Mouse (Mus musculus) mature B cell (primary cell): ENCODE data around the gene Npvf.

Source experiments
- in situ Hi-C: fragments of 300-500 bp; cut with MboI; formaldehyde crosslinking; loops from 2 replicates; pipeline ENCODE4 v1.14.3; 2019

Npvf gene

DNA sequence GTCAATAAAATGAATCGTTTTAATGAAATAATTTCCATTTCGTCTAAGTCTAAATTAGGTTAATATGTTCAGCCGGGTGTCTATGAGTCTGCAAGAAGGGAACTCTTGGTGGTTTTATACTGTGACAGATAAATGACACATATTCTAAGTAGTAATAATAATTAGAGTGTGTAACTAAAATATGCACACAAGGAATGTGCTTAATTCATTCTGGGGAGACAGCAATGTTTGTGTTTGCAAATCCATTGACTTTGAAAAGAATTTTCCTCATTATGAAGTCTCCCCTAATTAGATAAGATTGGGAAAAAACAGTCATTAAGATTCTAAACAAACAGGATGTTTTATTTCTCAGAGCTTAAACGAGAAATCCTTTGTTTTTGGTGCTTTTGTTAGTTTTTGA, at the start of gene Npvf:
Npvf (minus strand) TSS at position 84 of the 400 bp plus-strand sequence.
- in situ Hi-C loops, result no loop called here

DNA sequence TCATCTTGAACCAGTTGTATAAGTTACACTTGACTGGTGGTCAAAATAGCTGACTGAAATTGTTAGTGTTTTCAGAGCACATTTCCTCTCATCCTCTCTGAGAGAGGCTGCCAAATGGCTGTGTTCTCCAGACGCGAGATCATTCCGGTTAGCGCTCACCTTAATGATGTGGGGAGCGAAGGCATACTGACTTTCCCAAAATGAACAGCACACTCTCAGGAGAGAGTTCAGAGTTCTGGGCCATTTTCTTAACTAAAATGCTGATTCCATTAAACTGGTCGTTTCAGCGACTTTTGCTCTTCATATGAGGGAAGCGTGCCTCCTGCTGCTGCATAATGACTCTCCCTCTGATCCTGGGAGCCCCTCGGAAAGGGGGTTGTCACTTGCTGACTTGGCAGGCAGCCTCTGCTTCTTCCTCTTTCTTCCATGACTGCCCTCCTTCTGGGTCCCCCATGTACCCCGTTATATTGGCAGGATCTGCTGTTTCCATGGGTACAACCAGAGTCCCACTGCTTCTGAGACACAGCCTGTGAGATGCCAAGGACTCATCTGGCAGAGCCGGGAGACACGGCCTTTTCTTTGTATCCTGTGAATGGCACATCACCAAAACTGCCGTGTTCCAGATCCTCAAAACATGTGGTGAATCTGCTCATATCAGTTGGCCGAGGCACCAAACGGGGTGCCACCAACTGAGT, 35.0 kb upstream of the Npvf start:
- in situ Hi-C loops, result no loop called here

DNA sequence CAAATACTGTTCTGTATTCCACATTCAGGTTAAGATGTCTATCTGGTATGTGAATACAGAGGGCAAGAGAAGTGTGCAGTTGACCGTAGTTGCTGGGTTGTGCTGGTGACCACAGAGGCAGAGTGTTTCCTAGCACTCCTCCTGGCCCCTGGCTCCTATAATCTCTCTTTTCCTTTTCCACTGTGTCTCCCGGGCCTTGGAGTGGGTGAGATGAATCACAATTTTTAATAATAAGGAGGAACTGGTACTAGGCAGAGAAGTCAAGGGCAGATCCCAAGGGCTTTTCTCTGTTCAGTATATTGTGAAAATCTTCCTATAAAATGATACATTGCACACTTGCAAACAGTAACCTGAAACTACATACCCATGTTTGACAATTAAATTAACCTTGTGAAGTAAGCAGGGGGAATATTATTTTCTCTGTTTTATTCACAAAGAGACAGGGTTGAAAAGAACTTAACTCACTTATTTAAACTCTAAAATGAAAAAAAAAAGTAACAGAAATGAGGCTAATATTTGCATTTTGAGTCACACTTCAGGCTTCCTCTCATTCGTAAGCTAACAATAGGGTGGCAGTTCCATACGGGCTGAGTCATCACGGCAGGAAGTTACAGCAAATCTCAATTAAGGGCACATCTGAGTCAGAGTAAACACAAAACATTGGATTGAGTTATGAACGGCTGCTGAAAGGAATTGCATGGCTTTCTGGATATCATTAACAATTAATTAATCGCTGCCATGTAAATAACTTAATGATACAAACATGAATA, 30.6 kb upstream of the Npvf start:
- in situ Hi-C loops, result no loop called here

DNA sequence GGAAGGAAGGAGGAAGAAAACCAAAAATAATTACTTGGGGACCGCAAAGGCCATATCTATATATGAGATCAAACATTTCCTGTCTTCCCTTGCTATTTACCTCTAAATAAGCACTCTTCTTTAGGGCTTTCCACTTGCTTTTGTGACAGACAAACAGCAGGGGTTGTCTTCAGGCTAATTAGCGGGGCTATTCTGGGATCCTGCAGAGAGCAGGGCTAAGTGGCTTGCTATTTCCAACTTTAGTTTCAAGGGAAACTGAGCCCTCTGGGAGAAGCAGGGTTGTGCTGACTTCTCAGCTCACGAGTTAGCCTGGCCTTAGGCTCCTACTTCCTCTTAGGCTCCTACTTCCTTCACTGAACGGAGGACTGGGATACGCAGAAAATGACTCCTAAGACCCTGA, 27.3 kb upstream of the Npvf start:
- in situ Hi-C loops, result no loop called here

DNA sequence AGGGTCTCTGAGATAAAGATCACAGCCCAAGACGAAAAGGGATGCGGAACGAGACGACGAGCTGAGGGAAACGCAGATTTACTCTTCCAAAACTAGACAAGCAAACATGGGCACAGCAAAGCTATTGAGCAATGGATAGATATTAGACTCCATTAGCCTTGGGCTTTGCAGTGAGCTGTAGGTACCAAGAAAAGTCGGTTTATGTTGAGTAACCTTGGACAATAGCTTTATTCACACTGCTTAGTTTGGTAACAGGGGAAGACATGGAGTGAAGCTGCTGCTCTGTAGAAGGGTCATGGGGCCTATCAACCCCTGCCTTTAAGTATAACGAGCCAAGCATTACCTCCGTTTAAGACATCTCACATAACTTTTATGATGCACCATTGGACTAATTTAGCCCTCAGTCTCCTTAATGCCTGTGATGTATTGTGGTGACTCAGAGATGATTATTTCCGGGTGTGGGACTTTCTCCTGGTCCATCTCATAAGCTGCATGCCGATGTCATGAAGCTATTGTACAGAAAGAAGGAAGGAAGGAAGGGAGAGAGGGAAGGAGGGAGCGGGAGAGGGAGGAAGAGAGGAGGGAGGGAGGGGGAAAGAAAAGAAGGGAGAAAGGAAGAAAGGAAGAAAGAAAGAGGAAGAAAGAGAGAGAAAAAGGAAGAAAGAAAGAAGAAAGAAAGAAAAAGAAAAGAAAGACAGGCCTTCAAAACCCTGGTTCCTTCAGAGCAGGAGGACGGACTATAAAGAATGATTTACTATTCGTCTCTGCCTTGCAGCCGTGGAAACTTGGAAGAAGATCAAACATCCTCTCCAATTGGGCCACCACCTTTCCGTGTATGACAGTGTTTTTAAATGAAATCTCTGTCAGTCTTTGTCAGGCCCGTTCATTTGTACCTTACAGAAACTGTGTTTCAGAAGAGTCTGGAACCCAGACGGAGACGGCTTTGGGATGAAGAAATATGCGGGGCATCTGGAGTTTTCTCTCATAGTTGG, 26.3 kb upstream of the Npvf start:
- in situ Hi-C loops, result no loop called here

DNA sequence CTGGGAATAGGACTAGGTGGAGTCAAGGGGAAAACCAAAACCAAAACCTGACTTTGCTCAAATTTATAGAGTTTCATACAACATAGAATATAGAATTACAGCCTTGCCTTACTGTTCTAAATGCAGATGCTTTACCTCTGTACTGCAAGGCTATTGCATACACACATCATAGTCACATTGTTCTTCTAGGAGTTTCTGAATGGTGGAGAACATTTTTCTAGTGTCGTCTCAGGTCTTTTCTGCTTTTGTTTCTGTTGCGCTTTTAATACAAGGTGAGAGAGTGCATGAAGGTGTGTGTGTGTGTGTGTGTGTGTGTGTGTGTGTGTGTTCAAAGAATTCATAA, 25.2 kb upstream of the Npvf start:
- in situ Hi-C loops, result no loop called here

DNA sequence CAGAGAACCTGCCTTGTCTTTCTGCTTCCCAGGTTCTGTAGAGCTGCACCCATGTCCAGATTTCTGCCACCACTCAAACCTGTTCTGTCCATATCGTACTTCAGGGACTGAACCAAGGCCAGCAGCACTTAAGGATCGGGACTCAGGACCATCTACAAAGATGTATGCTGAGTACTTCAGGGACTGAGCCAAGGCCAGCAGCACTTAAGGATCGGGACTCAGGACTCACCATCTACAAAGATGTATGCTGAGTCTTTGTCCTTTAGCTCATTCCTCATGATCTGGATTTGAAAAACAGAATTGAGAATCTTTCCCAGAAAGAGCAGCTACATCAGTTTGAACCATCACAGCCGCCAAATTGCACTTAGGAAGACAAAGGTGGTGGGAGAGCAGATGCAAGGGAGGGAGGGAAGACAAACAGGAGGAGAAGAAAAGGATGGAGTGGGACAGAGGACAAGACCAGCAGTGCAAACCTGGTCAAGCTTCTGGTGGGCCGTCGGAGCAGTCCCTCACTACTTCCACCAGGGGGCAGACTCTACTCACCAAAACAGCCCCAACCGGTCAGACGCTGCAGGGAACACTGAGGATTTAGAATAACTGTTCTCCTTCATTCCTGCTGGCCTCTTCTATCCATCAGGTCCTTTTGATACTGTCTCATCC, 24.7 kb upstream of the Npvf start:
- in situ Hi-C loops, result no loop called here

DNA sequence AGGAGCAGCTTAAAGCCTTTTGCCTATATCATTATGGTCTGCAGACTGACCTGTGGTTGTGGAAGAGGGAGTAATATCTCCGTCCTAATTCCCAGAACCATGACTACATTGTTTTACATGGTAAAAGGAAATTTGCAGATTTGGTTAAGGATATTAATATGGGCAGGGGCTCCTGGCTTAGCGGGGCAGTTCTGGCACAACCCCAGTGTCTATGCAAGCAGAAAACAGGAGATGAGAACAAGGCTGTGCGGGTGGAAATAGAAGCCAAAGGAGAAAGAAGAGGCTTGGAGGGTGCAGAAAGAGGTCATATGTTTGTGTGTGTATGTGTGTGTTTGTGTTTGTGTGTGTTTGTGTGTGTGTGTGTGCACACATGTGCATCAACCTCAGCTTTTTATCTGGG, 17.0 kb upstream of the Npvf start:
- in situ Hi-C loops, result no loop called here

DNA sequence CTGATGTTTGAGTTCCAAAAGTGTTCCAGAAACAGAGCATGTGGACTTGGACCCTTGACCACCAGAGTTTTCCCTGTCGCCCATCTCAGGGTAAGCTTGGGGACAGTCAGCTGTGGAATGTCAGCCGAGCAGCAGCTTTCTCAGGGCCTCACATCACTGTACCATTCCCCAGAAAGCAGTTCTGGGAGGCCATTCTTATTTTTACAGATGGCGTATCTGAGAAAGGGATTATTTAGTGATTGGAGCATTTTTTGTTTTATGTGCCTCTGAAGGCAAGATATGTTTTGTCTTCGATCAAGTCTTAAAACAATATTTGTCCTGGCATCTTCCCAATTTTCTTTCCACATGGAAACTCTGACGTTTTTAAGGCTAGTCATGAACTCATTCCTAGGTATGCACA, 12.7 kb upstream of the Npvf start:
- in situ Hi-C loops, result no loop called here

DNA sequence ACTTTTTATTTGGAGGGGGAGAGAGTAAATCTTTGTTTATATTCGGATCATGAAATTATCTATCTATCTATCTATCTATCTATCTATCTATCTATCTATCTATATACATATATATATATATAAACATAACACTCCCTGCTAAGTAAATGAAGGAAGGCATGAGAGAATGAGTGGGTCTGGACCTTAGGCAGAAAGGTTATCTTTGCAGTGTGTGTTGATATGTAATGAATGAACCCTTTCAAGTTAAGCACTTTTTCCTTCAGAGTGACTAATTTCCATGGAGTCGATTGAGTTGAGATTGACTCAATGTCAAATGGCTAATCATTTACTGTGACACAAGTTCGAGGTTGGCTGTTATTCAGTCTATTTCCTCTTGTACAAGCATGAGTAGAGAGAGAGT, 10.8 kb upstream of the Npvf start:
- in situ Hi-C loops, result no loop called here

DNA sequence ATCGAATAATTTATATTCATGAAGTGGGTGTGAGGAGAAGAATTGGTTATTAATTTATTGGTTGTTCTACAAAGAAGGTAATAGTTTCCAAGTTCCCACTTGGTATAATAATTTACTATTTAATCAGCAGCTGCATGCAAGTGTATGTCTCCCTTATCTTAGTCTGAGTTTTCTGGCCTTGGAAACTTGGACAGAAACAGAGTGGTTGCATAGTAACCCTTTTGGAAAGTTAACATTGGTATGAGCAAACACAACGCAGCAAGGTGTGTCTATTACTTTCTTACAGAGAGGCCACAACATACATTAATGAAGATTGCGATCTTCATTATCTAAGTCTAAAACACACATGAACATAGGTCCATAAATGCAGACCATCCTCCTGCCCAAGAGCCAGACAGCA, 10.0 kb upstream of the Npvf start:
- in situ Hi-C loops, result no loop called here

DNA sequence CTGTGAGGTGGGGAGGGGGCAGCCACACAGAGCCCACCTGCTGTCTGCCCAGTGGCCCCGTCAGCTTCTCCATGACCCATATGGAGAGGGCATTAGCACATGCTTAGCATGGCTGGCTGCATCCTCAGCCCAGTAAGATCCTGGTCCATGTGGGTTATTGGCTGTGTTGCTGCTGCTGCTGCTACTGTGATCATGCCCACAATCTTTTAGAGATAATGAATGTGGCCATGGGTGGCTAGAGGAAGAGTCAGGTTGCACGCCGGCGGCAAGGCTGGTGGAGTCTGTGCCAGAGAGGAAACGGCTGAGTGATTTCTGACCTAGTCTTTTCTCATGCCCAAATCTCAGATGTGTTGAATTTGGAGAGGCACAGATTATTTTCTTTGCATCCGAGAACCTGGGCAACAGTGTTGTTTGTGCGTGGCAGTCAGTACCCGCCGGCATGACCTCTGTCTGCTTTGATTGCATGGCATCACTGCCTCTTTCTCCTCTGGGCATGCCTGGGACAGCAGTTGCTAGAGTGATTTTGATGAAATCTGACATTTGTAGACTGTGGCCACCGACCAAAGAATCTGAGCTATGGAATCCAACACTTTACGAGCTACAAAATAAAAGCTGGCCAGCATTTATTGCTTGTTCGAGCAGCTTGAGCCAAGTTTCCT, 8.8 kb upstream of the Npvf start:
- in situ Hi-C loops, result no loop called here

DNA sequence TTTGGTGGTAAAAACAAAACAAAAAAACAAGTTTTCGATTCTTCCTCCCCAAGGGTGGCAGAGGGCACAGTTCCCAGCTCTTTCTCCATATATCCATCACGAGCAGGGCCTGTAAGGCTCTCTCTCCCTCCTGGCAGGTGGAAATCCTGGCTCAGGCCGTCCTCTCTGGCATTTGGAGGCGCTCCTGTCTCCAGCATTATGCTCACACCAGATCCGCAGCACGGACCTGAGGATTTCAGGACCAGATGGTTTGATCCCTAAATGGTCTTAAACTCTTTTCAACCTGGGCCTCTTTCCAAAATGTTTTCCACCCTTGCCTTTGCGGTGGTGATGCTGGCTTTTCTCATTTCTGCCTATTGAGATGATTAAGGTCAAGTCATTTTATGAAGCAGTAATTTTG, 7.5 kb upstream of the Npvf start:
- in situ Hi-C loops, result no loop called here

DNA sequence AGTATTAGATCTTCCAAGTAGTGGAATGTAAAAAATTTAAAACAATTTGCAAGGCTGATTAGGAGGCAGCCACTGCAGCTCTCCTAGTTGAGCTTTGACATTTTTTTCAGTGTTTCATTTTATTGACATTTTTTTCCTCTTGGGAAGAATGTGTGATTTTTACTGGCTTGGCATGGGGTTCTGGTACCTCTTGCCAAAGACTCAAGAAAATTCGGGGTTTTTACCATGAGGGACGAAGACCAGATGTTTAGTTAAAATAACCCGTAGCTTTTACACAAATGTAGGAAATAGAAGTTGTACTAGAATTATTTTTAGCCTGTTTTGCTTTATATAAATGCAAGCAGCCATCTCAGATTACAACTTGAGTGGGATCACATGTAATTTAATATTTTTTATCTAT, 4.2 kb upstream of the Npvf start:
- in situ Hi-C loops, result no loop called here

DNA sequence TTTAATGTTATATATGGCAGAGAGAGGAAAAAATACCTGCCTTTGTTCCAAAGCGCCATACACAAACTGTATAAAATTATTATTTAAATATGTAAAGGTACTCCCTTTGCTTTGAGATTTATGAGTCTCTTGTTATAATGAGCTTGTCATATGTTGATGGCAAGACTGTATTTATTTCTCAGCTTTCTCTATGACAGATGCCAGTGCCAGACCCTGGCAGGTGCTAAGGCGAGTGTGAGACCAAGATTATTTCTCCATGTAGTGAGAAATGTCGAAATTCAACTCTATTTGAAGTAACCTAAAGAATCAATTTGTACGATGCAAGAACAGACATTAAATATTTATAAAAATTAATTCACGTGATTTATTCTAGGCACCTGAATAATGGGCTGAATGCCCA, 3.8 kb upstream of the Npvf start:
- in situ Hi-C loops, result no loop called here

DNA sequence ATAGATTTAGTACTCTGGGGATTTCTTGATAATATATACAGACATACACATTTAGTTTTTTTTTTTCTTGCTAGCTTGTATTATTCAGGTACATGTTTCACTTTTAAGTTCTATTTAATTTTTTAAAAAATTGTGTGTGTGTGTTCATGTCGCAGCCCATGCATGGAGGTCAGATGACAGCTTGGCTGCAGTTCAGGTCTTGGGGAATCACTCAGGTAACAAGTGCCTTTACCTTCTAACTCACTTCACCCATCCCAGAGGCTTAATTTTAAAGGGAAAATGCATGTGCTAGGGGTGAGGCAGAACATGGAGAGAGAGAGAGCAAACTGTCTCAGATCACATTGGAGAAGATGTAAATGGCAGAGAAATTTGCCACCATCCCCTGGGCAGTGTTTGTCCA, 2.2 kb upstream of the Npvf start:
- in situ Hi-C loops, result no loop called here

DNA sequence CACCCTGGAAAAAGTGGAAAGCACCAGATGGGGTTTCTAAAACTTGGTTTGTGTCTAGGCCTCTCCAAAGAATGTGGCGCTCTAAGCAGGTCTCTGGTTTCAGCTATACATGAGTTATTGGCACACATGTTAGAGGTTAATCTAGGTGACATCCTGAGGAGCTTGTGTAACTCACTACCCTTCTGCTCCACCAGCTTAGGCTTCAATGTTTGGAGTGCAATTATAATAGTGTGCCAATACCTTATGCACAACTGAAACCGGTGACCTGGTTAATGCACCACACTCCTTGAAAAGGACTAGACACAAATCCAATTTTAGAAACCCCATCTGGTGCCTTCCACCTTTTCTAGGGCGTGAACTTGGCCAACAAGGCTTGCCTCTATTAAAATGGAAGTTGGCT, 1.7 kb upstream of the Npvf start:
- in situ Hi-C loops, result no loop called here

DNA sequence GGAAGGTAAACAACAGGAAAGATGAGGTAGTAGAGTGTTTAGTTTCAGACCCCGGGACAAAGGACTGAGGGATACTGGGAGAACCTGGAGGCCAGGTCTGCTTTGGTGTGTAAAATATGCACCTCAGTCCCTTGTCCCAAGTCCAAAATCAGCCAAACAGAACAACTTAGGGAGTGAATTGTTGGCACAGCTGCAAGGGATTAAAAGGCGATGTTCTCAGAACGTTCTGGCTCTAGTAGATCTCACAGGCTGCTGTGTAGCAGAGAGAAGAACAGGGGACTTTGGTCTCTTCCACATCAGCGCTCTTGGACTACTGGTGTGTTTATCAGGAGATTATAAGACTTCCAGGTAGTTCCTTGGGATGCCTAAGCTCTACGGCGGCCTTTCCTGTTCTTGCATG, 6.6 kb downstream of the Npvf start:
- in situ Hi-C loops, result no loop called here

DNA sequence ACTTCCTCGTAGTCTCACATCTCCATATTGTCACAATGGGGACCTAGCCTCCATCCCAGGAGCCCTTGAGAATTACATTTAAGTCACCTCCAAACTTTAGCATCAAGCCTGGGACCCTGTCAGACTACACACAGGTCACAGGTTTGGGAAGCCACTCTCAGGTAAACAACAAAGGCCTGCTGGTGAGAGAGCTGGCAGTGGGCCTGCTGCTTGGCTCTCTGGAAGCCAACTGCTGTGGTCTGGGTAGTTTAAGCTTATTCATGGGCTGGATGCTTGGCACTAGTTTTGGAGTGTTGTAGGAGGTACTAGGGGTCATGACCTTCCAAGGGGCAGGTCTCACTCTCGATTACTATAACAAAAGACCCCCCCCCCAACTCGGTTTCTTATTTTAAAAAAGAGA, 7.6 kb downstream of the Npvf start:
- in situ Hi-C loops, result no loop called here

DNA sequence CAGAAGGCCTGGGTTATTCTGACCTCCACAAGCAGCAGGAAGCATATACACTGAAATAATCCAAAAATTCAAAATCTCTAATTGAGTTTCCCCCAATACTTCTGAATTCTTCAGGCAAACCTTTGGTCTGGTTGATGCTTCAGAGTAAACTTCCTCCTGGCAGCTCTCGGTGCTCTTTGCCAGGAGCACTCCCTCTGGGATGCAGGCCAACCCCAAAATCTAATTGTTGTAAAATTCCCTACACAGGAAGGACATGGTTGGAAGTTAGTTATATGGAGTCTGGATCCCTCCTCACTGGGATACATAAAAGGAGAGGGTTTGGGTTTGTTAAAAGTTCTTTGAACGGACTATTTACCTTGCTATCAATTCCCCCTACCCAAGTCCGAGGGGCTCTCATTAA, 9.5 kb downstream of the Npvf start:
- in situ Hi-C loops, result no loop called here

DNA sequence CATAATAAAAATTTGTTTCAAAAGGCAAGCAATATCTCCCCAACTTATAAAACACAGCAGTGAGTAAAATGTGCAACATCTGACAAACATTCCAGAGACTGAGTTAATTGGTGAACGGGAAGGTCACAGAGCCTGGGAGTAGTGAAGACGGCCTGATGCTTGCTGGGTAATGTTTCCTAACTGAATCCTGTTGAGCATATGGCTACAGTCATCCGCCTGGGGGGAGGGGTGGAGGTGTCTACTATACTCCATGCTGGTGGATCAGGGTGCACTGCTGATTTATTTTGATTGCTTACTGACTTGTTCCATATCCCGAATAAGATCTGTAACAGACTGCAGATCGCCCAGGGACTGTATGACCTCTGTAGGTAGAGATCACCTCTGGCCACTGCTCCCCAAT, 12.3 kb downstream of the Npvf start:
- in situ Hi-C loops, result no loop called here

DNA sequence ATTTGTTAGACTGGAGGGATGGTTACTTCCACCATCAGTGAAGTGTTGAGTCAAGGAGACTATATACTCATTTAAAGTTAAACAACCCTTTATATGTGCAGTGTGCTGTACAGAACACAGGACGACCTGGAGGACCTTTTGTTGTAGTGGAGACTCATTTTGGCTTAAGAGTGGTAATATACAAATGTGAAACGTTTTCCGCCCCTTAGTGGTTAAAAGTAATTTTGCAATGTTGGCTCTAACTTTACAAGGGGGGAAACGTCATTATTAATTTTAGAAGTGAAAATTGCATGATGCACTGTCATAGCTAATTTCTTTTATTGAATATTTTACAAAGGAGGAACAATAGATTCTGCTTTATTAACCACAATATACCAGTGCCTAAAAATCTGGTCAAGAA, 13.9 kb downstream of the Npvf start:
- in situ Hi-C loops, result no loop called here
